Mouse (Mus musculus) intestine, embryonic 15.5 days (tissue): ENCODE measurements around the gene Cryzl2. TPM values are rescaled to one million over a fixed set of nuclear protein-coding genes. Genes with fewer than 3 reads are reported as not detected.
A peak's percentile ranks its signal among the peaks of the same experiment; 100 is the strongest.

ENCODE experiments used
- ATAC-seq: fragments of 200-750 bp; cut with Nextera tagmentation; 2 replicates; pipeline ENCODE4 v1.8.0; 2017; ENCODE audit warnings: moderate TSS enrichment, moderate library complexity
- H3K27ac ChIP-seq: fragments of 300-500 bp; sonication (generic); 2 replicates; pipeline ENCODE4 v1.5.1; 2015; ENCODE audit warnings: mild to moderate bottlenecking, inconsistent platforms
- H3K27me3 ChIP-seq: fragments of 300-500 bp; sonication (generic); replicated peaks from 2 replicates; pipeline ENCODE4 v1.6.1; 2015; ENCODE audit warnings: inconsistent platforms
- H3K36me3 ChIP-seq: fragments of 300-500 bp; sonication (generic); 2 replicates; pipeline ENCODE4 v1.6.1; 2015; ENCODE audit warnings: inconsistent platforms
- H3K4me1 ChIP-seq: fragments of 300-500 bp; sonication (generic); replicated peaks from 2 replicates; pipeline ENCODE4 v1.6.1; 2015; ENCODE audit warnings: inconsistent platforms
- H3K4me2 ChIP-seq: fragments of 300-500 bp; sonication (generic); replicated peaks from 2 replicates; pipeline ENCODE4 v1.6.1; 2015; ENCODE audit warnings: mild to moderate bottlenecking, inconsistent platforms
- H3K4me3 ChIP-seq: fragments of 300-500 bp; sonication (generic); replicated peaks from 2 replicates; pipeline ENCODE4 v1.5.1; 2015; ENCODE audit warnings: inconsistent platforms
- H3K9ac ChIP-seq: fragments of 300-500 bp; sonication (generic); 2 replicates; pipeline ENCODE4 v1.6.1; 2015; ENCODE audit warnings: inconsistent platforms
- H3K9me3 ChIP-seq: fragments of 300-500 bp; sonication (generic); 2 replicates; pipeline ENCODE4 v1.6.1; 2016; ENCODE audit warnings: inconsistent platforms
- WGBS: fragments of 180-500 bp; shearing (Covaris S2); methylation state at CpG from one replicate; pipeline ENCODE4 v1.1.7; 2015; 5-methylcytosine and 5-hydroxymethylcytosine counted together
- polyA plus RNA-seq: library from polyadenylated mRNA; unstranded; fragments of >200 nt; fragmentation: Nextera tagmentation; extraction: Ambion mirVana; gene quantifications from 2 replicates; pipeline ENCODE4 v1.2.1, GENCODE M21; 2015

The Cryzl2 gene
- polyA plus RNA-seq, 1 experiment from 2014 or later: 9.3 TPM

GRCm38 (mm10) chr1:157426933-157427332, 31.4 kb upstream of the Cryzl2 start:
- H3K4me2 ChIP-seq: no peak overlapping the region
- no peak overlapping the region for H3K4me3 ChIP-seq
- H3K27me3 ChIP-seq: no peaks in the 10 kb centered on the region
- no peak for ATAC-seq
- no peaks in the 10 kb centered on the region for H3K9me3 ChIP-seq
- H3K36me3 ChIP-seq: no peaks in the 10 kb centered on the region
- H3K9ac ChIP-seq: no peak overlapping the region
- H3K4me1 ChIP-seq: no peaks in the 10 kb centered on the region
- WGBS: 70% methylated on average over 1 of the region's 1 CpGs
- no peak overlapping the region for H3K27ac ChIP-seq

DNA sequence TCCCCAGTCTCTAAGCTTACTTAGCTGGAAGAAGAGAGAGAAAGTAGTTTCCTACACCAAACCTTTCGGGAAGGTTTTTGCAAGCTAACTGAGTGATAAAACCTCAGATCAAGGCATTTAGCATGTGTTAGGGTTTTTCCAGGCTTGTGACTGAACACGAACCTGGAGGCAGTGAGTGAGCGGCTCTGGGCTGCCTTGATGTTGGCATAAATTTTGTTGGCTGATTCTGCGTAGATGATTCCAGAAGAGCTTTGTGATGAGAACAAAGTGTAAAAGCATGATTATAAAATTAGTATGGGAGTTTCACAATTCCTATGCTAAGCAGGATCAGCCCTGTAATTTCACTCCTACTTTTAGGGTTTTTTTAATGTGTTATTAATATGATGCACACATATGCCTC, 30.8 kb upstream of the Cryzl2 start:
- no peak overlapping the region for H3K4me3 ChIP-seq
- no peak overlapping the region for H3K27ac ChIP-seq
- no peaks in the 10 kb centered on the region for H3K9me3 ChIP-seq
- 90% methylated on average over 4 of the region's 4 CpGs for WGBS
- H3K36me3 ChIP-seq: no peaks in the 10 kb centered on the region
- H3K9ac ChIP-seq: no peak overlapping the region
- H3K4me2 ChIP-seq: no peak overlapping the region
- no peaks in the 10 kb centered on the region for H3K4me1 ChIP-seq
- no peaks in the 10 kb centered on the region for H3K27me3 ChIP-seq
- ATAC-seq: no peak

- Histone ChIP-seq H3K9me3 (no peaks in the 10 kb centered on the region), H3K9ac (no peak overlapping the region), H3K36me3 (no peaks in the 10 kb centered on the region), H3K4me3 (no peak overlapping the region), H3K27me3 (no peaks in the 10 kb centered on the region), H3K4me2 (no peak overlapping the region), H3K4me1 (no peaks in the 10 kb centered on the region), H3K27ac (no peak overlapping the region)
- ATAC-seq: no peak
- WGBS: 87% methylated on average over 3 of the region's 3 CpGs
Measured at GRCm38 (mm10) chr1:157428366-157428765, 30.0 kb upstream of the Cryzl2 start.

GRCm38 (mm10) chr1:157433316-157433715, 25.1 kb upstream of the Cryzl2 start:
- Histone ChIP-seq H3K27me3 (no peaks in the 10 kb centered on the region), H3K9ac (no peak overlapping the region), H3K36me3 (no peaks in the 10 kb centered on the region), H3K4me1 (no peaks in the 10 kb centered on the region), H3K4me3 (no peak overlapping the region), H3K27ac (no peak overlapping the region), H3K4me2 (no peak overlapping the region), H3K9me3 (no peaks in the 10 kb centered on the region)
- 52% methylated on average over 3 of the region's 3 CpGs for WGBS
- ATAC-seq: no peak

GRCm38 (mm10) chr1:157434404-157434803, 24.0 kb upstream of the Cryzl2 start:
- ATAC-seq: no peak
- Histone ChIP-seq H3K27ac (no peak overlapping the region), H3K4me3 (no peak overlapping the region), H3K4me2 (no peak overlapping the region), H3K9ac (no peak overlapping the region), H3K4me1 (no peaks in the 10 kb centered on the region), H3K9me3 (no peaks in the 10 kb centered on the region), H3K36me3 (no peaks in the 10 kb centered on the region), H3K27me3 (no peaks in the 10 kb centered on the region)
- 85% methylated on average over 4 of the region's 4 CpGs for WGBS

GRCm38 (mm10) chr1:157435926-157436325, 22.5 kb upstream of the Cryzl2 start:
- no peaks in the 10 kb centered on the region for H3K36me3 ChIP-seq
- H3K4me3 ChIP-seq: no peak overlapping the region
- WGBS: 77% methylated on average over 6 of the region's 6 CpGs
- H3K4me1 ChIP-seq: no peaks in the 10 kb centered on the region
- H3K27me3 ChIP-seq: no peaks in the 10 kb centered on the region
- H3K9ac ChIP-seq: no peak overlapping the region
- ATAC-seq: no peak
- H3K27ac ChIP-seq: no peak overlapping the region
- H3K4me2 ChIP-seq: no peak overlapping the region
- H3K9me3 ChIP-seq: no peaks in the 10 kb centered on the region

DNA sequence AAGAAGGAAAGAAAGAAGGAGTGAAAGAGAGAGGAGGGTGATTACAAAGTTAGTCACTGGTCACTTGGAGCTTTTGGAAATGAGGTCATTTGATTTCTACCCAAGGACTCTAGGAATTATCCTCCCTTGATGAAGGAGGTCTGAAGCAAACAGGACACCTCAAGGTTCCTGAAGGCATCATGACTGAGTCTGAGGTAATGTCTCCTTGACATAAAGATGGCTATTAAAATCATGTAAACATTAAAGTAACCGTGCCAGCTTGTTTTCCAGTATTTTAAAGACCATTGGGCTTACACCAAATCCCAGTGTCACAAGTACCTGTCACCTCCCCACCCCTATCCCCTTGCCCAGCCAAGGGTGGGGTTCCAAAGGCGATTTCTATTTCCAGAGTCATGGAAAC, 20.1 kb upstream of the Cryzl2 start:
- Histone ChIP-seq H3K9ac (no peak overlapping the region), H3K36me3 (no peaks in the 10 kb centered on the region), H3K27me3 (no peaks in the 10 kb centered on the region), H3K9me3 (no peaks in the 10 kb centered on the region), H3K27ac (no peak overlapping the region), H3K4me2 (no peak overlapping the region), H3K4me3 (no peak overlapping the region), H3K4me1 (no peaks in the 10 kb centered on the region)
- no peak for ATAC-seq
- 85% methylated on average over 2 of the region's 2 CpGs for WGBS

DNA sequence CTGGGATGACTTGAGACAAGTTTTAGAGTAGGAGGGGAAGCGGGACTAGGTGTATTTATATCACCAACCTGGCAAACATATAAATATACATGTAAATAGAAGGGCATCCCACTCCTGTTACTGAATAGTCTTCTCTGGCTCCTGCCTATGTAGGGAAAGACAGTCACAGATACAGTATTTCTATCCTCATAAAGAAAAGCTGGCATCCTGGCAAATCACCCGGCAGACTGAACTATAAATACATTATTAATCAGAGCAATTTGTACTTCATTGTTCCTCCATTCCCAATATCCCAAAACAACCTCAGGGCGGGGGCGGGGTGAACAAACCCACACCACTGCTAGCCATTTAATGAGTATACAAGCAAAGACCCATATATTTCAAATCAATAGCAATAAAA, 19.3 kb upstream of the Cryzl2 start:
- no peak for ATAC-seq
- WGBS: 87% methylated on average over 4 of the region's 4 CpGs
- H3K4me1 ChIP-seq: 0 out of 2 replicates have a peak, but pooled peaks cover under 1% of the 10 kb centered on the region

DNA sequence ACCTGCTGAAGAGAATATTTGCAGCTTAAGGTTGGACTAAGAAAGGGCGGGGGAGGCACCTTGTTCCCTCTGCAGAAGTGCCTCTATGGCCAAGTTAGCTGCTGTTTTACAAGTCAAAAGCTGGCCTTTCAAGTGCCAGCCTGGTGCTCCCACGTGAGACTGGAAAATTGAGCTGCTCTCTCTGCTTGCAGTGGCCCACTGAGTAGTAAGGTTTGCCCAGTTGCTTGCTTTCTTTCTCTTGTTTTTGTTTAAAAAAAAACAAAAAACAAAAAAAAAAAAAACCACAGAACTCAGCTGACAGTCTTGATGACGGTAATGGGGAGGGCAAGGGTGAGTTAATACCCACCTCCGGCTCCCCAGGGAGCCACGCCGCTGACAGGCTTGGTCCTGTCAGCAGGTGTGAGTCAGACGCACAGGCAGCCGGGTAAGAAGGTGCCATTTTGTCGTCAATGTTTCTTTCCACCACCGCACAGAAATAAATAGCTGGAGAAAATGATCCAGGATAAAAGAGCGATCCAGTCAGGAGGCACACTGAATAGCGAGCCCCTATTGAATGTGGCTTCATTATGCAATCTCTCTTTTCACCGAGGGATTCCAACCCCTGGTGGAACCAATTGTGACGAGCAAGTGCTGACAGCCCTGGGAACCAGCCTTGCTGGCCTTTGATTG, 18.3 kb upstream of the Cryzl2 start:
- Histone ChIP-seq H3K36me3 (no peaks in the 10 kb centered on the region), H3K27me3 (no peaks in the 10 kb centered on the region), H3K4me1 (0 out of 2 replicates have a peak, but pooled peaks cover 3% of the 10 kb centered on the region), H3K27ac (no peak overlapping the region), H3K9me3 (no peaks in the 10 kb centered on the region), H3K4me2 (no peak overlapping the region), H3K4me3 (no peak overlapping the region), H3K9ac (no peak overlapping the region)
- 18% methylated on average over 14 of the region's 14 CpGs for WGBS
- ATAC-seq: no peak

More for the DNA sequence above, 19.3 kb upstream of the Cryzl2 start:
- no peak overlapping the region for H3K27ac ChIP-seq
- no peaks in the 10 kb centered on the region for H3K27me3 ChIP-seq
- H3K4me2 ChIP-seq: no peak overlapping the region
- H3K4me3 ChIP-seq: no peak overlapping the region
- no peaks in the 10 kb centered on the region for H3K36me3 ChIP-seq
- H3K9ac ChIP-seq: no peak overlapping the region
- no peaks in the 10 kb centered on the region for H3K9me3 ChIP-seq

DNA sequence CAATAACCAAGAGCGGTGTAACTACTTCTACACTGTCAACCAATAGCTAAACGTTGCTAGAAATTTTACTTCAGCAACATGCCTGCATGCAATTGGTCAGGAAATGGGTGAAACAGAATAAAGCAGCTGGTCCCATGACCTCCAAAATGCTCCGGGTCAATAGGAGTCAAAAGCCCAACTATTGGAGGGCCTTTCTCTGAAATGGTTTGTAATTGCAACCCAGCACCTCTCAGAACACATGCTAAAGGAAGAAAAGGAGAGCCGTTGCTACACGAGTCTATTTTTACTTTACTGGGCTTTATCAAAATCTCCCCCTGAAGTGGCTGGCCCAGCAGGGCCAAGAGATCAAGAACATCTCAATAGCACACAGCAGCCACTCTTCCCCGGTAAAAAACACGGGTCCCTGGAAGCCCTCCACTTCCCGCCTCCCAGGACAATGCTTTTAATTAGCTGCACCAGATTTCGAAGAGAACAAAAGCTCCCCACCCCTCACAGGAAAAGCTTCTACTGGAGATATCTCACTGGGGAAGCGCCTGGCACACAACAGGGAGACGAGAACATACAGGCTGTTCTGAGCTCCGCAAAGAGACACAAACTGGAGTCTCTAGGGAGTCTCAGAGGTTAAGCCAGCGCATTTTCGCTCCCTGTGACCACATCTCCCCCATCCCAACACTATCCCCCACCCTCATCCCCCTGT, 15.2 kb upstream of the Cryzl2 start:
- WGBS: 35% methylated on average over 14 of the region's 14 CpGs
- Histone ChIP-seq H3K4me2 (peak overlapping the region; percentile 44), H3K4me3 (no peak overlapping the region), H3K27me3 (no peaks in the 10 kb centered on the region), H3K36me3 (no peaks in the 10 kb centered on the region), H3K4me1 (0 out of 2 replicates have a peak, but pooled peaks cover 3% of the 10 kb centered on the region), H3K9ac (no peak overlapping the region), H3K27ac (peak overlapping the region; percentile 54; the same call in 1 of the 2 replicates), H3K9me3 (no peaks in the 10 kb centered on the region)
- no peak for ATAC-seq

- 0 out of 2 replicates have a peak, but pooled peaks cover 3% of the 10 kb centered on the region for H3K4me1 ChIP-seq
- peak overlapping the region; percentile 54; the same call in 1 of the 2 replicates for H3K27ac ChIP-seq
- no peaks in the 10 kb centered on the region for H3K36me3 ChIP-seq
- no peaks in the 10 kb centered on the region for H3K27me3 ChIP-seq
- WGBS: 32% methylated on average over 19 of the region's 19 CpGs
- peak overlapping the region; percentile 44 for H3K4me2 ChIP-seq
- H3K9me3 ChIP-seq: no peaks in the 10 kb centered on the region
- H3K9ac ChIP-seq: no peak overlapping the region
- ATAC-seq: 0 out of 2 replicates have a peak, but pooled peaks have one; percentile 32
- H3K4me3 ChIP-seq: no peak overlapping the region
Measured at GRCm38 (mm10) chr1:157443723-157444561, 14.4 kb upstream of the Cryzl2 start.

DNA sequence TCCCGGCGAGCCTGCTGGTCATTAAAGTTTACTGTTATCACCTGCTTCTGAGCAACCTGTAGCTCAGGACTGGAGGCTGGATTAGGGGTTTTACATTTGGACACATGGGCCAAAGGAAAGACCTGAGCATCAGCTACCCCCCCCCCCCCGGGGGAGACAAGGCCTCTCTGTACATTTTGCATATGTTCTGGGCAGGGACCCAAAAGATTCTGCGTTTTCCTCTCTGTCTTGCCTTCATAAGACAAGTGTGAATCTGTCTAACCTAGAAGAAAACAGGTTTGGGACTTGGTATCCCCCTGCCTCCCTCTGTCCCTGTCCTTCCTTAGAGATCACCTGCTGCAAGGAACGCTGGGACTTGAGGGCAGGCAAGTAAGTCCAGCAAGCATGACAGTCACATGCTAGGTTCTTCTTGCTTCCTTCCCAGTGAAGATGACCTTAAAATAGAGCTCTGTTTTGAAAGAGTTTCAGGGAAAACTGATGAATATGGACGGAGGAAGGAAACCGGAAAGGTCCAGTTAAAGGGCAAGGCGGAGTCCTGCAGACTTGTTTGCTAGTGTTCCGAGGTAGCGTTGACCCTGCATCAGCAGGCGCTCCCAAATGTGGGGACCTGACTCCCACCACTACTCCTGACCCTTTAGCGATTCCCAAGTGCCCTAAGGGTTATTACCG, 13.6 kb upstream of the Cryzl2 start:
- ATAC-seq: no peak

More for the DNA sequence above, 13.6 kb upstream of the Cryzl2 start:
- Histone ChIP-seq H3K9me3 (no peaks in the 10 kb centered on the region), H3K36me3 (no peaks in the 10 kb centered on the region), H3K27ac (no peak overlapping the region), H3K4me2 (no peak overlapping the region), H3K27me3 (no peaks in the 10 kb centered on the region), H3K4me3 (no peak overlapping the region), H3K4me1 (peaks cover 7% of the 10 kb centered on the region; the same call in 1 of the 2 replicates), H3K9ac (no peak overlapping the region)
- WGBS: 64% methylated on average over 13 of the region's 13 CpGs
